In genomic region chr4:136960068-136960467, GRCm38 (mm10) we compare ENCODE assay signal across 19 mouse cellular contexts. TPM values are rescaled to one million over a fixed set of nuclear protein-coding genes. Genes with fewer than 3 reads are reported as not detected.
DNase-seq lines count a peak whose midpoint lies in the region.
"Had no signal": no experiment of that assay in that cellular context is flagged by ENCODE, and none has a peak within 500 bp of the region (broad histone marks: within the 10 kb centered on the region; RNA-seq: fewer than 3 reads in every experiment).

No protein-coding gene starts in this region.

- intact Hi-C loops in gastrocnemius, postnatal 36 days (cut with DNase I): no loop called here

- DNase-seq in adrenal gland, adult (ENCODE audit: inconsistent age in 2 of 2, low spot score in 1 of 2): peak; percentile 45 to 63
- DNase-seq in adrenal gland, postnatal 4 days (ENCODE audit: low spot score in 2 of 2): no peak
- DNase-seq in adrenal gland, postnatal 10 days: peak; percentile 53
- DNase-seq in adrenal gland, adult 8-10 months: no peak
- peak; percentile 55 for DNase-seq in ovary, adult 18-20 months (ENCODE audit: low spot score)
- no peak for DNase-seq in ovary, postnatal 36 days (ENCODE audit: low spot score)
- DNase-seq in adrenal gland, postnatal 36 days: peak; percentile 26 to 59
- DNase-seq in gastrocnemius, postnatal 36 days: no peak
- DNase-seq: B cell, adult 2 months; cerebellum, adult 11 months; cerebellum, adult 18-20 months; cerebellum, adult 8-10 months; cerebellum, adult 9-11 months; cerebellum, postnatal 14 days; cerebellum, postnatal 36 days; embryo, embryonic 11 days had no signal

RNA-seq across cellular contexts. Expression of gene Epha8, which starts 3.5 kb away (rescaled TPM):
- under 1 TPM; 0.59 to 0.62 TPM for total RNA-seq in adrenal gland, postnatal 4 days (2021)
- under 1 TPM; 0.12 to 0.30 TPM for total RNA-seq in adrenal gland, postnatal 10 days (2021)
- total RNA-seq in adrenal gland, adult 8-10 months (2022): under 1 TPM; 0.23 to 0.86 (median 0.59) TPM
- total RNA-seq in adrenal gland, postnatal 36 days (2021): under 1 TPM; 0.10 to 0.23 TPM
- not detected for total RNA-seq in gastrocnemius, postnatal 36 days (2021)
- total RNA-seq: common myeloid progenitor, adult 5-6 weeks; gastrocnemius, adult 18-20 months; MEL had no signal

Comparison
In these comparisons a context has a peak if more than half of its experiments do, and no peak if none do; other contexts are left out.
1. DNase-seq: peak in adrenal gland, adult (2 of 2), adrenal gland, postnatal 10 days (single experiment), ovary, adult 18-20 months (single experiment) and adrenal gland, postnatal 36 days (2 of 2); none in adrenal gland, postnatal 4 days (0 of 2), adrenal gland, adult 8-10 months (single experiment), ovary, postnatal 36 days (single experiment) and gastrocnemius, postnatal 36 days (0 of 2).